Mouse (Mus musculus): ENCODE measurements around the gene Cd300ld3.
"Not testable (repeated sequence)": the region's sequence is repeated elsewhere in the genome, so short reads cannot be mapped to it uniquely, and the experiment has no call there.

The Cd300ld3 gene

GRCm38 (mm10) chr11:115052206-115052605, 4.0 kb upstream of the Cd300ld3 start:
- DNase-seq: no peak

GRCm38 (mm10) chr11:115049282-115049895, 1.2 kb upstream of the Cd300ld3 start:
- DNase-seq: no peak

GRCm38 (mm10) chr11:115037669-115038068, 10.5 kb downstream of the Cd300ld3 start, which contains the start of gene Cd300ld5:
Gene Cd300ld5 (minus strand): TSS chr11:115037769.
- DNase-seq: not testable (repeated sequence)

GRCm38 (mm10) chr11:115026912-115027311, 21.3 kb downstream of the Cd300ld3 start, which contains the start of gene Cd300ld4:
Gene Cd300ld4 (minus strand): TSS chr11:115027012.
- DNase-seq: not testable (repeated sequence)

- DNase-seq: not testable (repeated sequence)
These were observed 32.1 kb downstream of the Cd300ld3 start, which contains the start of gene Cd300ld2 for GRCm38 (mm10) chr11:115016093-115016492. Gene Cd300ld2 (minus strand): TSS chr11:115016193.

- no peak for DNase-seq
These were observed 44.1 kb downstream of the Cd300ld3 start for GRCm38 (mm10) chr11:115004070-115004469.

GRCm38 (mm10) chr11:115001474-115002040, 46.7 kb downstream of the Cd300ld3 start, which contains the start of gene Cd300c2:
Gene Cd300c2 (minus strand): TSS chr11:115001880.
- DNase-seq: no peak

Measured in right cerebral cortex, postnatal 25 days (tissue).